Mouse (Mus musculus) lung, adult 2 months (tissue): ENCODE results near the gene Mreg.

Source experiments
- CTCF ChIP-seq: fragments of 200-500 bp; IDR thresholded peaks from 2 replicates; pipeline ENCODE4 v1.5.1; 2011; ENCODE audit warnings: mild to moderate bottlenecking, low read length, control low read depth; ENCODE audit not compliant: insufficient read depth
- POLR2A ChIP-seq: fragments of 200-500 bp; IDR thresholded peaks from 2 replicates; pipeline ENCODE4 v1.6.1; 2011; ENCODE audit warnings: low read depth, mild to moderate bottlenecking, control low read depth, low read length, borderline replicate concordance; ENCODE audit errors: extremely low read depth

- no peak for TF ChIP-seq POLR2A
- TF ChIP-seq CTCF: no peak
These were observed 26.0 kb upstream of the Mreg start for GRCm38 (mm10) chr1:72238016-72238580.
